Mouse (Mus musculus) adrenal gland, postnatal 4 days (tissue): Measurements from ENCODE around the gene Chp1. TPM values are rescaled to one million over a fixed set of nuclear protein-coding genes. Genes with fewer than 3 reads are reported as not detected.
"Not testable (repeated sequence)": the region's sequence is repeated elsewhere in the genome, so short reads cannot be mapped to it uniquely, and the experiment has no call there.

Experiments
- DNase-seq, 2 experiments: peaks; one replicate each; pipeline ENCODE4 v3.0.0; 2021 to 2022; ENCODE audit warnings: low spot score in 2 of 2, mixed read lengths in 2 of 2
- long read RNA-seq, 2 experiments: library from polyadenylated mRNA; stranded (forward); transcript quantifications; one replicate each; pipeline ENCODE4 v2.0.0; 2021
- total RNA-seq, 2 experiments: library from RNA; stranded (reverse); gene quantifications; 2 replicates each; pipeline ENCODE4 v1.2.3; 2021

Gene Chp1
- 100 to 1,000 TPM; 125 to 144 TPM for total RNA-seq
- long read RNA-seq, experiment 1, transcript Chp1-201 (7 exons, 2,609 nt) = major isoform, 64 of 87 reads
- long read RNA-seq, experiment 1, partial matches to known transcripts = 18 of 87 reads
- long read RNA-seq, experiment 1, other reads (novel, unspliced or antisense) = 3 of 87 reads
- long read RNA-seq, experiment 2, transcript Chp1-201 (7 exons, 2,609 nt) = major isoform, 128 of 153 reads
- long read RNA-seq, experiment 2, partial matches to known transcripts = 1 of 153 reads
- long read RNA-seq, experiment 2, other reads (novel, unspliced or antisense) = 23 of 153 reads

- DNase-seq = peak; percentile 95 to 97
Measured at GRCm38 (mm10) chr2:119547522-119548370, at the start of gene Chp1, which contains the start of gene Exd1. Gene Chp1, plus strand, starts transcription at chr2:119547697. Gene Exd1, minus strand, starts transcription at chr2:119547627.

- DNase-seq = no peak
Measured at GRCm38 (mm10) chr2:119498859-119499258, 48.6 kb upstream of the Chp1 start.

DNA sequence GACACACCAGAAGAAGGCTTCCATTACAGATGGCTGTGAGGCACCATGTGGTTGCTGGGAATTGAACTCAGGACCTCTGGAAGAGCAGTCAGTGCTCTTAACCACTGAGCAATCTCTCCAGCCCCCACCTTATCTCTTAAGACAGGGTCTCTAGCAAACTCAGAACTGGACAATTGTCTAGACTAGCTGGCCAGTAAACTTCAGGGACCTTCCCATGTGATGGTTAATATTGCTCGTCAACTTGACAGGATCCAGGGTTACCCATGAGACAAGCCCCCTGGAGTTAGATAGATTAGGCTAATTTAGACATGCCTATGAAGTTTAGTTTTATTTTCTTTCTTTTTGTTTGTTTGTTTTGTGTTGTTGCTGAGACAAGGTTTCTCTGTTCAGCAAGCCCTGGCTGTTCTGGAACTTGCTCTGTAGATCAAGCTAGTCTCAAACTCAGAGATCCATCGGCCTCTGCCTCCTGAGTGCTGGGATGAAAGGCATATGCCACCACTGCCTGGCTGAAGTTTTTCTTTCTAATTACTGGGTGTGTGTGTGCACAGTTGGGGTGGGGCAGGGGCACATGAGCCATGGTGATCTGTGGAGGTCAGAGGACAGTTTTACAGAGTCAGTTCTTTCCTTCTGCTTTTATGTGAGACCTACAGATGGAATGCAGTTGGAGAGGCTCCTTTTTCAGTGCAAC is 46.4 kb upstream of the Chp1 start:
- no peak for DNase-seq

- DNase-seq = no peak
Measured at GRCm38 (mm10) chr2:119507108-119507507, 40.4 kb upstream of the Chp1 start.

- not testable (repeated sequence) for DNase-seq
Measured at GRCm38 (mm10) chr2:119508518-119508917, 39.0 kb upstream of the Chp1 start.

GRCm38 (mm10) chr2:119510856-119511255 is 36.6 kb upstream of the Chp1 start:
- no peak for DNase-seq

DNA sequence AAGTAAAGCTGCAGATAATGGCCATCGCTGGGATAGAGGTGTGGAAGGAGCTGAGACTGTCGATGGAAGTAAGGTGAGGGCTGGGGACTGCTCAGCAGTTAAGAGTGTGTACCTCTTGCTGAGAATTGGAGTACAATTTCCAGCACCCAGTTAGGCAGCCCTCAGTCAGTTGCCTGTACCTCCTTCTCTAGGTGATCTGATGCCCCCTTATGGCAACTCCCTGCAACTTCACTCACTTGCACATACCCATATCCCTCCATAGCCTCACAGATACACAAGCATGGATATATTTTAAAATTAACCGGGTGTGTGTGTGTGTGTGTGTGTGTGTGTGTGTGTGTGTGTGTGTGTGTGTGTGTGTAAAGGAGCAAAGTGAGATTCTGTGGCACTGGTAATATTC is 35.2 kb upstream of the Chp1 start:
- DNase-seq = no peak

- no peak for DNase-seq
Measured at GRCm38 (mm10) chr2:119514026-119514522, 33.4 kb upstream of the Chp1 start.

DNA sequence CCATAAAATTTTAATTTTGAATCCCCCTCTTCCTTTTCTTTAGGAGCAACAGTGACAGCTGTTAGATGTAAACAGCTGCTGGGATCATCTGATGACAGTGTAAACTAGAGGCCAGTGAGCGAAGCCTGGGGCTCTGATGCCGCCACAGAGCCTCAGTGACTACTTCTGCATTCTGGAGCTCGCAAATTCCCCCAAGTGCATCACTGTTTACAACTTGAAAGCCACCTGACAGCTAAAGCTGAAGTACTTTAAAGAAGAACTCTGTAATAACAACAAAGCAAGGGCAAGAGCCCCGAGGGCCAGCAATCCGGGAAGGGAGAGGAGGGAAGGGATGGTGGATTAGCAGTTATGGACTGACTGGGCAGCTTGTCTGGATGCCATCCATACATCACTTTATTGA is 30.7 kb upstream of the Chp1 start:
- no peak for DNase-seq

DNA sequence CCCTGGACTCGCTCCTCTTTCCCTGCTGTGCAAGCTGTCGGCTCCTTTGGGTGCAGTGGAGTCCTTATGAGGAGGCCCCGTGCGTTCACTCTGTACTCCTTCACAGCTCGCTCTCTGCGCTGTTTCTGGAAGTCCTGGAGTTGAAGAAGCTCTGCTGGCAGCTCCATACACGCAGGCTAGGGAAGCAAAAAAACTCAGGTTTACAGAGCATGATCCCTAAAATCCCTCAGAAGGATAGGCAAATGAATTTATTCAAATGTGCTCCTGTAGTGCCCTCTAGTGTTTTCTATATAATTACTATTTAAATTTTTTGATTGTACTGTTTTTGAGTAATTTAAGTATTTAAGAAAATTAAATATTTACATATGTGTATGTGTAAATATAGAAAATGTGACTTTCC is 26.9 kb upstream of the Chp1 start:
- DNase-seq = no peak

DNA sequence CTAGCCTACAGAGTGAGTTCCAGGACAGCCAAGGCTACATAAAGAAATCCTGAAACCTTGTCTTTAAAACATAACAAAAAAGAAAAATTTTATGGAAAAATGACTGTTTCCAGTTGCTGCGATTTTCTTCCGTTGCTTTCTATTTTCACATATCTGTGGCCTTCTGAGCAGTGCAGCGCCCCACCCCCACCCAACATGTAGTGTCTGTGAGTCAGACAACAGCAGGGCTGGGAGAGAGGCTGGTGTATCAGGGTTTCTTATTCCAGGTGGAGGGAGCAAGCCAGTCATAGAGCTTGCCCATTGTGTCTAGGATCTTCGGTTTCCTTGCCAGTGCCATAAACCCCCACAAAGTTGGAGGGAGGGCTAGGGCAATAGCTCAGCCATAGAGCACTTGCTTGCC is 23.7 kb upstream of the Chp1 start:
- DNase-seq = no peak

DNA sequence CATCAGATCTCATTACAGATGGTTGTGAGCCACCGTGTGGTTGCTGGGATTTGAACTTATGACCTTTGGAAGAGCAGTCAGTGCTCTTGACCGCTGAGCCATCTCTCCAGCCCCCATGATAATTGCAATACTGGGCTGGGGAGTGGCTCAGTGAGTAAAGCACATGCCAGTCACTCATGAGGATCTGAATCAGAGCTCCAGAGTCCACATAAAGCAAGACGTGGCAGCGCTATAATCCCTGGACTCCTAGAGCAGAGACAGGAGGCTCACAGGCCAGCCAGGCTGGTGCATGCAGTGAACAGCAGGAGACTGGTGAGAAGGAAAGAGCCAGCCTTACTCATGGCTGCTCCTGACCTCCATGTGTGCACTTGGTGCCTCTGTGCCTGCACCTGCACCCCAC is 22.1 kb upstream of the Chp1 start:
- no peak for DNase-seq

GRCm38 (mm10) chr2:119538802-119539201 is 8.7 kb upstream of the Chp1 start:
- DNase-seq = no peak

- DNase-seq = peak; percentile 21 to 40
Measured at GRCm38 (mm10) chr2:119542106-119542505, 5.4 kb upstream of the Chp1 start.

GRCm38 (mm10) chr2:119543656-119544055 is 3.8 kb upstream of the Chp1 start:
- DNase-seq = no peak

- DNase-seq = peak; percentile 70 to 71
Measured at GRCm38 (mm10) chr2:119546848-119547521, 512 bp upstream of the Chp1 start.

- no peak for DNase-seq
Measured at GRCm38 (mm10) chr2:119548371-119548660, 819 bp downstream of the Chp1 start.

- no peak for DNase-seq
Measured at GRCm38 (mm10) chr2:119548691-119549090, 1.2 kb downstream of the Chp1 start.

DNA sequence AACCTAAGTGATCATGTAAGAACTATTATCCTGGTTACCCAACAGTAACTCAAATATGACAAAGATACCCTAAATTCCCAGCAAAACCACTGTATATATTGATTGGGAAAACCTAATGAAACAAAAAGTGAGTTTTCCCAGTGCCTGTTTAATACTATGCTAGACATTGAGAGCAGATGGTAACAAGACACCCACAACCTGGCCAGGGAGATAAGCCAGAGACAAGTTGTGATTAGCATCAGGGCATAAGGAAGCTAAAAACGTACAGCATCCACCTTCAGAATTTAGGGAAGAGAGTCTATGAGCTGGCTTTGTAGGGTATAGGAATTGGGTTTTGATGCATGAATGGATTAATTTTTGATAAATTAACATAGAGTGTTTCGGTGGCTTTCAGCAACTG is 2.2 kb downstream of the Chp1 start:
- no peak for DNase-seq

GRCm38 (mm10) chr2:119558039-119558438 is 10.5 kb downstream of the Chp1 start:
- no peak for DNase-seq

GRCm38 (mm10) chr2:119558737-119559340 is 11.3 kb downstream of the Chp1 start:
- DNase-seq = no peak
